Mouse (Mus musculus): Measurements from ENCODE around the gene Dedd2.

DNA sequence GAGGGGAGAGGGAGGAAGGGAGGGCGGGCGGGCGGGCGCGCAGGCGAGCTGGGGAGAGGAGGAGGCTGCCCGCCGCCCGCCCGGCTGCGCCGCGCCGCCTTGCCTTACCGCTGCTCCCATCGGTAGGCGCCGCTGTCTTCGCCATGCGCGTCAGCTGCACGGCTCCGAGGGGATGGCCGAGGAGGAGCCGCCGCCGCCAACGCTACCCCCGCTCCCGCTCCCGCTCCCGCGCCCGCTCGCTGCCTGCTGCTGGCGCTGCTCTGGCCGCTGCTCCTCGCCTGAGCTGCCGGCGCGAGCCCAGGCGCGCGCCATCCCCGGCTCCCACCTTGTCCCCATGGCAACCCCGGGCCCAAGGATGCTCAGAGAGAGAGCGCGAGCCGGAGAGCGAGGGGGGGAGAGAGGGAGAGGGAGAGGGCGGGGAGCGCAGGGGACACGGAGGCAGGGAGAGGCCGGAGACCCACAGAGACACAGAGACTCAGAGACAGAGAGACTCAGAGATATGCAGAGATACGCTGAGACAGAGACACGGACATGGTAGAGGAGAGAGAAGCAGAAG is 40.7 kb downstream of the Dedd2 start, which contains the start of gene Pou2f2:
- TF ChIP-seq POLR2AphosphoS2 (IDR thresholded peaks at IDR 0.05; ENCODE audit: low read length) (no peak), POLR2A (IDR thresholded peaks at IDR 0.05; ENCODE audit: control insufficient read depth in 1 of 2, insufficient read depth in 1 of 2, low read depth in 1 of 2, low read length in 2 of 2, poor library complexity in 1 of 2) (no peak), ZKSCAN1 (IDR thresholded peaks at IDR 0.05; ENCODE audit: low read depth, low read length) (no peak), ELF1 (IDR thresholded peaks at IDR 0.05; ENCODE audit: low read depth, low read length) (no peak), SIN3A (IDR thresholded peaks at IDR 0.05; ENCODE audit: low read length) (no peak)
